Mouse (Mus musculus): ENCODE data around the gene Ints3. TPM values are rescaled to one million over a fixed set of nuclear protein-coding genes. Genes with fewer than 3 reads are reported as not detected.

Gene Ints3
- total RNA-seq, 4 experiments from 2014 or later, result 56.4 to 85.0 (median 73.0) TPM

- DNase-seq (ENCODE audit: low spot score in 2 of 2), result no peak
Observed at GRCm38 (mm10) chr3:90445417-90446200, 12.2 kb upstream of the Ints3 start.

GRCm38 (mm10) chr3:90443977-90444376, 10.6 kb upstream of the Ints3 start:
- DNase-seq (ENCODE audit: low spot score in 2 of 2), result no peak

- no peak for DNase-seq (ENCODE audit: low spot score in 2 of 2)
Observed at GRCm38 (mm10) chr3:90440756-90441155, 7.3 kb upstream of the Ints3 start.

- DNase-seq (ENCODE audit: low spot score in 2 of 2), result no peak
Observed at GRCm38 (mm10) chr3:90437131-90437530, 3.7 kb upstream of the Ints3 start.

GRCm38 (mm10) chr3:90434073-90434730, 780 bp upstream of the Ints3 start:
- DNase-seq (ENCODE audit: low spot score in 2 of 2), result no peak

- peak; percentile 48 to 53 for DNase-seq (ENCODE audit: low spot score in 2 of 2)
Observed at GRCm38 (mm10) chr3:90432811-90433219, 607 bp downstream of the Ints3 start.

GRCm38 (mm10) chr3:90432348-90432747, 1.1 kb downstream of the Ints3 start:
- no peak for DNase-seq (ENCODE audit: low spot score in 2 of 2)

GRCm38 (mm10) chr3:90429576-90429975, 3.8 kb downstream of the Ints3 start:
- DNase-seq (ENCODE audit: low spot score in 2 of 2), result no peak

- DNase-seq (ENCODE audit: low spot score in 2 of 2), result no peak
Observed at GRCm38 (mm10) chr3:90428186-90428585, 5.2 kb downstream of the Ints3 start.

GRCm38 (mm10) chr3:90427574-90427973, 5.8 kb downstream of the Ints3 start:
- DNase-seq (ENCODE audit: low spot score in 2 of 2), result no peak

GRCm38 (mm10) chr3:90425499-90425898, 7.9 kb downstream of the Ints3 start:
- no peak for DNase-seq (ENCODE audit: low spot score in 2 of 2)

- no peak for DNase-seq (ENCODE audit: low spot score in 2 of 2)
Observed at GRCm38 (mm10) chr3:90423549-90423948, 9.9 kb downstream of the Ints3 start.

- peak in 1 of 2 experiments; percentile 17 for DNase-seq (ENCODE audit: low spot score in 2 of 2)
Observed at GRCm38 (mm10) chr3:90420696-90421095, 12.7 kb downstream of the Ints3 start.

GRCm38 (mm10) chr3:90413011-90413396, 20.4 kb downstream of the Ints3 start:
- no peak for DNase-seq (ENCODE audit: low spot score in 2 of 2)

GRCm38 (mm10) chr3:90412312-90413010, 21.0 kb downstream of the Ints3 start:
- peak in 1 of 2 experiments; percentile 67 for DNase-seq (ENCODE audit: low spot score in 2 of 2)

GRCm38 (mm10) chr3:90408721-90409120, 24.7 kb downstream of the Ints3 start:
- no peak for DNase-seq (ENCODE audit: low spot score in 2 of 2)

- no peak for DNase-seq (ENCODE audit: low spot score in 2 of 2)
Observed at GRCm38 (mm10) chr3:90406414-90406813, 27.0 kb downstream of the Ints3 start.

GRCm38 (mm10) chr3:90404609-90405008, 28.8 kb downstream of the Ints3 start:
- DNase-seq (ENCODE audit: low spot score in 2 of 2), result no peak

- DNase-seq (ENCODE audit: low spot score in 2 of 2), result no peak
Observed at GRCm38 (mm10) chr3:90404121-90404520, 29.3 kb downstream of the Ints3 start.

GRCm38 (mm10) chr3:90400993-90401392, 32.4 kb downstream of the Ints3 start:
- no peak for DNase-seq (ENCODE audit: low spot score in 2 of 2)

GRCm38 (mm10) chr3:90395629-90396028, 37.8 kb downstream of the Ints3 start:
- DNase-seq (ENCODE audit: low spot score in 2 of 2), result no peak

- no peak for DNase-seq (ENCODE audit: low spot score in 2 of 2)
Observed at GRCm38 (mm10) chr3:90392661-90393060, 40.8 kb downstream of the Ints3 start.

Measured in layer of hippocampus, adult 8-10 months (tissue).